Mouse (Mus musculus) heart, postnatal 36 days (tissue): Measurements from ENCODE around the gene Hils1. TPM values are rescaled to one million over a fixed set of nuclear protein-coding genes. Genes with fewer than 3 reads are reported as not detected.
"Not testable (repeated sequence)": the region's sequence is repeated elsewhere in the genome, so short reads cannot be mapped to it uniquely, and the experiment has no call there.

Experiments
- DNase-seq, 2 experiments: peaks; one replicate each; pipeline ENCODE4 v3.0.0; 2021 to 2022
- intact Hi-C: fragments of 180-260 bp; cut with DNase I; formaldehyde crosslinking; loops from one replicate; pipeline ENCODE4 v1.15.1; 2025
- total RNA-seq, 2 experiments: library from RNA; stranded (reverse); gene quantifications; 2 replicates each; pipeline ENCODE4 v1.2.3; 2021

Gene Hils1
- total RNA-seq, 2 experiments from 2014 or later, result not detected

DNA sequence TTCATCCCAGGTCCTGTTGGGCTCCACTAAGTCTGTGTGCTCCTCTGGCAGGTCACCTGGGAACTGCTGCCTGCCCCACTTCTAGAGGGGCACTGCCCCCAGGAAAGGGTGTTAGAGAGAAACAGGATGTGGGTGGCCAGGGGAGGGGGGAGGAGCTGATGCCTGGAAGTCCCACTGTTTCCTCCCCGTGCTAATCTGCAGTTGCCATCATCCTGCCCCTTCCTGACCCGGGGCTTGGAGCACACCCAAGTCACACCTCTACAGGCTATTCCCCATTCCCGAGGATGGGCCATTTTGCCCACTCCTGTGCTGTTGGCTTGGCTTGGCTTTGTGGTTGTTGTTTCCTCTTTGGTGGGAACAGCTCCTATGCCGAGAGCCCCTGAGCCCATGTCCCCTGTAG lies 33.2 kb downstream of the Hils1 start:
- peak in 1 of 2 experiments; percentile 45 for DNase-seq
- intact Hi-C loops, result loop anchor here (2.0 kb wide), 1 partner anchor 62 kb away; no protein-coding TSS in a partner anchor

DNA sequence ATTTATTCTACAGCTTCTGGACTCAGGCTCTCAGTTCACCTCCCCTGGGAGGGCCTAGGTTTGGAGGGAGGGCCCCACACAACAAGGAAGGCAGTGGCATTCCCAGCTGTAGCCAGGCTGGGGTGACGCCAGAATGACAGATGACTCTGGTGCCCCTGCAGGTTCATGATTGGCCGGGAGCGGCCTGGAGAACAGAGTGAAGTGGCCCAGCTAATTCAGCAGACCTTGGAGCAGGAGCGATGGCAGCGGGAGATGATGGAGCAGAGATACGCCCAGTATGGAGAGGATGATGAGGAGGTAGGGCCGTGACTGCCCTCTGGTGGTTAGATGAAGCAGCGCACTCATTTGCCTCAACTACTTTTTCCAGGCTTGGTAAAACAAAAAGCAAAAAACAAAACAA lies 33.7 kb downstream of the Hils1 start:
- peak; percentile 72 to 79 for DNase-seq
- intact Hi-C loops, result loop anchor here (1.0 to 2.0 kb wide), 2 partner anchors 23 to 62 kb away; no protein-coding TSS in a partner anchor

GRCm38 (mm10) chr11:95001584-95002347 lies 34.4 kb downstream of the Hils1 start:
- no peak for DNase-seq
- intact Hi-C loops, result loop anchor here (1.0 to 2.0 kb wide), 2 partner anchors 23 to 63 kb away; no protein-coding TSS in a partner anchor

DNA sequence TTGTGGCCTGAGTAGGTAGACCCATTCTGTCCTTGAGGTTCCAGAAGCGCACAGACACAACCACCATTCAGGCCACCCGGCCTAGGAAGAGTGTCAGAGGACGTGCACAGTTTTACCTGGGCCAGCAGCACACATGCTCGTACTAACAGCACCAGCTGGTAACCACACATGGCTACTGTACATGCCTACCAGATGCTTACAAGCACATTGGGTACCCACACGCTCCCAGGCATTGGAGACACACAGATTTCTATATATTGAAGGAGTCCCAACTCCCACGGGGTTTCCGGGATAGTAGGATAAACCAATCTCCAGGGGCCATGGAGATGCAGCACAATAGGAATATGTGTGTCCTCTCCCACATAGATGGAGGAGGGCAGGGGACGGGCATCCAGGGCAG lies 35.3 kb downstream of the Hils1 start:
- intact Hi-C loops, result no loop called here
- no peak for DNase-seq

DNA sequence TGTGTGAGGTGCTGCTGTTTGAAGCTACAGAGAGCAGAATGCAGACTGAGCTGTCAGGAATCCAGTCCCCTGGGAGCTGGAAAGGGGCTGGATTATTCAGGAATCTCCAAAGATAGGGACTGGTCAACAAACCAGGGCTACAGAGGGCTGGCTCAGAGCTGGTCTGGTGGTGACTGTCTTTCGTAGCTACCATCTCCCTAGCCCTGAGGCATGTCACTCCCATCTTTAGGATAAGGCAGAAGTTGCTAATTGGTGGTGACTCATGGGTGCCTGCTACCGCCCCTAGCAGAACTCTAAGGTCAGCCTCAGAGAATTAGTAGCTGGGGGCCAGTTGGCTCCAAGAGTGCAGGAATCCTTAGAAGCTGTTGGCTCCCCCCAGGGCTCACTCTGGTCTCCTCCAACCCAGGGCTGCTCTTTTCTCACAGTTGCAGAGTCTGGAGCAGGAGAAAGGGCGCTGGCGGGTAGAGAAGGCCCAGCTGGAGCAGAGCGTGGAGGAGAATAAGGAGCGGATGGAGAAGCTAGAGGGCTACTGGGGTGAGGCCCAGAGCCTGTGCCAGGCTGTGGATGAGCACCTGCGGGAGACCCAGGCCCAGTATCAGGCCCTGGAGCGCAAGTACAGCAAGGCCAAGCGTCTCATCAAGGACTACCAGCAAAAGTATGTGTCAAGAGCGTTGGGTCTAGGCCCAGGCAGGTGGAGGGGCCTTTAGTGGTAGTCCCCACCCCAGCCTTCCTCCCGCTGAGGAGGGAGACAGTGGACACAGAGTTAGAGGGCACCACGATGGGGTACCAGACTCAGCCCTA lies 36.9 kb downstream of the Hils1 start:
- intact Hi-C loops, result no loop called here
- peak in 1 of 2 experiments; percentile 21 for DNase-seq

GRCm38 (mm10) chr11:95004937-95005198 lies 37.5 kb downstream of the Hils1 start:
- intact Hi-C loops, result no loop called here
- no peak for DNase-seq

- no peak for DNase-seq
- intact Hi-C loops, result no loop called here
These were observed 38.6 kb downstream of the Hils1 start for GRCm38 (mm10) chr11:95006038-95006437.

- intact Hi-C loops, result no loop called here
- peak; percentile 75 to 76 for DNase-seq
These were observed 39.3 kb downstream of the Hils1 start for GRCm38 (mm10) chr11:95006525-95007219.

DNA sequence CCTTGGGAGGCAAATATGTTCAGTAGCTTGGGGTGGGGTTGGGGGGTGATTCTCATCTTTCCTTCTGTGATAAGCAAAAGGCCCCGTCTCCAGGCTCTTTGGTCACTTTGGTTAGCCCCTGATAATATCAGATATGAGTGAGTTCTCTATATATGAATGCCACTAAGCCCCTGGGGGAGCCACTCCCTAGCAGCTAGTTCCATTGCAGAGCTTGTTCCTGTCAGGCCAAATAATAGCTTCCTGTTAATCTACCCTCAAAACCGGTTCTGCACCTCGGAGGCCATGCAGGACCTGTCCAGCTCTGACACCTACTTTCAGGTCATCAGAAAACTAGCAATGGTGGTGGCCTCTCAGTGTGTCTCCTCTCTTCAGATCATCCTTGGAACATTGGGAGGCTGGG lies 40.0 kb downstream of the Hils1 start:
- no peak for DNase-seq
- intact Hi-C loops, result no loop called here

DNA sequence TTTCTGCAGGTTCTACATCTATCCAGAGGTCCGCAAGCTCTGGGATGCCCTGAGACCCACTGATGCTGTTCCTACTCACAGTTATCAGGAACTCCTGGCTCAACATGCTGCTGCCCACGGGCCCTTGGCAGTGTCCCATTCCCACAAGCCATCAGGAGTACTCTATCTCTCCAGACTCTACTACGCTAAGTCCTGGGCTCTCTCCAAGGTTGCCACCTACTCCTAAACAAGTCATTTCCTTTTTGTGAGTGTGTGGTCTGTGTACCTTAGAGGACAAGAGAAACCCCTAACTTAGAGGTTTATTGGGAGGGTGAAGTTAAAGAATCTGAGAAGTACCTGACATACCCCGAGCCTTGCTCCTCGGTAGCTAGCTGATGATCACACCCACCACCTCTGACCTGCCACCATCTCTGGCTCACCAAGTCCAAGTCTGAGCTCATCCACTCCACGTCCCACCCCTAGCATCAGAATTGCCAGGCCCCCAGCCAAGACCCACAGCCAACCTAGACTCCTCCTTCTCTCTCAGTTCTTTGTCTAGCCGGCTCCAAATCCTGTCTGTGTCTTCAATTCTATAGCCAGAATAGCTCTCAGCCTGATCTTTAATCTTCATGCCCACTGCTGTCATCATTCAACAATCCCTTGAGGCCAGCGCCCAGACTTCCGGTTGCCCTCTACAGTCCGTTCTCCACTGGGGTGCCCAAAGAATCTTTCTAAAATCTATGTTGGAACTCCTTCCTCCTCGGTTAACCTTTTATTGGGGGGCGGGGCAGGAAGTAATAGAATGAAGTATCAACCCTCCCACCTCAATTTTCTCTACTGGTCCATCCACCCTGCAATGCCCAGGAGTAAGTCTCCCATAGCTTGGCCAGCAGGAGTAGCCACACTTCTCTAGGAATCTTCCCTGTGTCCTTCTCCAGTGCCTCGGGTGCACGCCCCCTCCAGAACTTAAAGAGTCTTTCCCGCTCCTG lies 41.6 kb downstream of the Hils1 start:
- intact Hi-C loops, result no loop called here
- no peak for DNase-seq

GRCm38 (mm10) chr11:95009629-95010014 lies 42.2 kb downstream of the Hils1 start, which contains the start of gene Samd14:
TSS of gene Samd14 (plus strand) at chr11:95009879.
- intact Hi-C loops, result no loop called here
- DNase-seq, result peak; percentile 59 to 64

DNA sequence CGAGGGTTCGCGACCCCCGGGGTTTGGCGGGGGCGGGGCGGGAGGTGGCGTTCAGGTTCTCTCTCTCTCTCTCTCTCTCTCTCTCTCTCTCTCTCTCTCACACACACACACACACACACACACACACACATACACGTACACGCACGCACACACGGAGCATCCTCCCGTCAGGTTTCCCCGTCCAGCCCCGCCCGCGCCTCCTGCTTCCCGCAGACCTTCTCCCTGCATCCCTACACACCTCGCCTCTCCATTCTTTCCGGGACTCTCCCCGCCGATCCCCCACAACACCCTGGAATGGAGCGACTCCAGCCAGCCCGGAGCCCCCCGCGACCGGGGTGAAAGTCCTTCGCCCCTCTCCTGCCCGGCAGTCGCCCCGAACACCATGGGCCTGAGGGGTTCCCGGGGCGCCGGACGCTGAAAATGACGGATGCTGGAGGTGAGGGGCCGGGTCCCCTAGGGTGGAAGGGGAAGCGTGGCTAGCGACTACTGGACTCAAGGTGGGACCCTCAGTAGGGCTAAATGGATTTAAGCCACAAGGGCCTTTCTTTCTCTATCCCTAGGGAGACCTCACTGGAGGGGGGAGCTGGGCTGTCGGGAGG lies 42.8 kb downstream of the Hils1 start:
- intact Hi-C loops, result no loop called here
- DNase-seq, result no peak

DNA sequence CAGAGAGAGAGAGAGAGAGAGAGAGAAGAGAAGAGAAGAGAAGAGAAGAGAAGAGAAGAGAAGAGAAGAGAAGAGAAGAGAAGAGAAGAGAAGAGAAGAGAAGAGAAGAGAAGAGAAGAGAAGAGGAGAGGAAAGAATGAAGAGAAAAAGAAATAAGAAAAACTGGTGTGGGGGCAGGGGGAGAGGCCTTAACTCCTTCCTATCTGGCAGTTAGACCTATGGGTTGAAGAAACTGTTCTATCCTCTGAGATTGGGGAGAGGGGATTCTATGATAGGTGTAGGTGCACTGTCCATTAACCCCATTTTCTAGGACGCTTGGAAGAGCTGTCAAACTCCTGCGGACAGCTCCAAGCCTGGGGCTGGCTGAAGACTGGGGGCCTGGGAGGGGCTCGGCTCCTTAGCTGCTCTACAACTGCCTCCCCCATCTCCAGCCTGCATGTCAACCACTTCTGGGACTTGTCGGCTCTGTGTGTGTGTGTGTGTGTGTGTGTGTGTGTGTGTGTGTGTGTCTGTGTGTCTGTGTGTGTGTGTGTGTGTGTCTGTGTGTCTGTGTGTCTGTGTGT lies 43.5 kb downstream of the Hils1 start:
- DNase-seq, result not testable (repeated sequence)

DNA sequence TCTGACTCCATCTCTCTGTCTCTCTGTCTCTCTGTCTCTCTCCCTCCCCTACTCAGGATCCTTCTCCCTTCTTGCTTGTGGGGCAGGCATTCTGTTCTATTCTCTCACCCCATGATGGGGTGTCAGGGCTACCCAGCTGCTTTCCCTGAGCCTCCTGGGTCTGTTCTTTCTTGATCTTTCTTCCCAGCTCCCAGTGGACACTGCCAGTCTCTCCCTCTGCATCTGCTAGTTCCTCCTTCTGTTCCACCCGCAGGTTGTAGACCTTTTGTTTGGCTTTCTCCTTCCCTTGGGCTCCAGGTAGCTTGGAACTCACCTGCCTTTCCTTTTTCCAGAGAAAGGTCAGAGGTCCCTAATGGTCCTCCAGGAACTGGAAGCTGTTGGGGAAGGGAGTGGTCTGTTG lies 44.0 kb downstream of the Hils1 start:
- no peak for DNase-seq
- intact Hi-C loops, result no loop called here

More for the DNA sequence above, 43.5 kb downstream of the Hils1 start:
- intact Hi-C loops, result not testable (repeated sequence)

DNA sequence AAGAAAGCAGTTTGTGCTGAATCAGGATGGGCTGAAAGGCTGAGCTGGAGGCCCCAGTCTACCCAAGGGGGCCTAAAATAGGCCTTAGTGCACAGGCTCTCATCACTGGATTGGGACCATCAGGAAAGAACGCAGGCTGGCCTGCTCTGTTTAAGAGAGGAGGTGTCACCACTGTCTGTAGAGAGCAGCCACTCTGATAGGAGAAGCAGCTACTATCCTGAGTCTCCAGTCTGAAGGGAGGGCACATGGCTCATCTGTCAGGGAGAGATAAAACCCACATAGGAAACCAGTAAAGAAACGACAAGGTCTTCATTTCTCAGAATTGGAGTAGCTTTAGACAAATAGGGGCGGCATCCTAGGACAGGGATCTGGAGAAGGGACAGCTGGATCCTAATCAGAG lies 44.7 kb downstream of the Hils1 start:
- DNase-seq, result no peak
- intact Hi-C loops, result loop anchor here (2.0 kb wide), 1 partner anchor 27 kb away; no protein-coding TSS in a partner anchor

GRCm38 (mm10) chr11:95012487-95012886 lies 45.1 kb downstream of the Hils1 start:
- DNase-seq, result no peak
- intact Hi-C loops, result loop anchor here (2.0 kb wide), 1 partner anchor 26 kb away; no protein-coding TSS in a partner anchor

- no peak for DNase-seq
- intact Hi-C loops, result no loop called here
These were observed 48.1 kb downstream of the Hils1 start for GRCm38 (mm10) chr11:95015484-95015883.
